Comparison of ENCODE assay signal across 8 mouse cellular contexts in the genomic region with DNA sequence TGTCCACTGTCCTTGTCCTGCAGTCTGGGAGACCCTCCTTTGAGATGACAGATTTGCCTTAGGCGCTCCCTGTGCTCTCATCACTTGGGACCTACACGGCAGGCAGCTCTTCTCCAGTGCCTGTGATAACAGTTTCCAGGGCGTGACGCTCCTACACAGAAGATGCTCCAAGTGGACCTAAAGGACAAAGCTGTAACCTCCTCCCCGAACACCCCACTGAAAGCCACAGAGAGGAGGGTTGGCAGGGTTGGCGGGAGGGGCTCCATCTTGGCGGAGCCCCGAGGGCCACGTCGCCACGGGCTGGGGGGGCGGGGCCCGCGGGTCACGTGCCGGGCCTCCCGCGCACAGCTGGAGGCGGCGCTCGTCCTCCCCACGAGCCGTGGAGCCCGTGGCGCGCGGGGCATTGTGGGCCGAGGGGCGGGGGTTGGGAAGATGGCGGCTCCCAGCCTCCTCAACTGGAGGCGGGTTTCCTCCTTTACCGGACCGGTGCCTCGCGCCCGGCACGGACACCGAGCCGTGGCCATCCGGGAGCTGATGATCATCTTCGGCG. TPM values are rescaled to one million over a fixed set of nuclear protein-coding genes. Genes with fewer than 3 reads are reported as not detected.
DNase-seq lines count a peak whose midpoint lies in the region; ATAC-seq lines count a peak whose summit lies in the region.

No protein-coding gene starts in this region.

- H3K9ac ChIP-seq in hindbrain, embryonic 13.5 days = peak overlapping the region; percentile 89

- H3K9me3 ChIP-seq in hindbrain, embryonic 13.5 days = no peaks in the 10 kb centered on the region

- H3K4me2 ChIP-seq in hindbrain, embryonic 13.5 days = peak overlapping the region; percentile 92

- peak overlapping the region; percentile 91 for H3K27ac ChIP-seq in hindbrain, embryonic 13.5 days

- H3K36me3 ChIP-seq in hindbrain, embryonic 13.5 days = peaks cover 14% of the 10 kb centered on the region

- peak; percentile 95 for ATAC-seq in hindbrain, embryonic 13.5 days (ENCODE audit: low FRiP score)

- DNase-seq in T-cell, adult 2 months (ENCODE audit: low spot score) = peak; percentile 89
- DNase-seq in cerebellum, postnatal 14 days = peak; percentile 94
- DNase-seq in frontal cortex, postnatal 14 days (ENCODE audit: low spot score in 2 of 2) = peak; percentile 69 to 80
- peak; percentile 71 for DNase-seq in left cerebral cortex, adult 11 months (ENCODE audit: low spot score)
- DNase-seq in lung, postnatal 36 days = peak; percentile 92
- peak; percentile 89 for DNase-seq in retina, embryonic 14.5 days (ENCODE audit: low spot score)
- peak; percentile 92 to 93 for DNase-seq in thymus, postnatal 36 days

- WGBS in hindbrain, embryonic 13.5 days = under 1% methylated on average over 42 of the region's 42 CpGs

- peaks cover 20% of the 10 kb centered on the region for H3K4me1 ChIP-seq in hindbrain, embryonic 13.5 days (replicated peaks)

- peak overlapping the region; percentile 92 for H3K4me3 ChIP-seq in hindbrain, embryonic 13.5 days

- 0 out of 2 replicates have a peak, but pooled peaks cover 3% of the 10 kb centered on the region for H3K27me3 ChIP-seq in hindbrain, embryonic 13.5 days

RNA-seq across cellular contexts. Expression of gene Hcfc2, which starts 2.8 kb away (rescaled TPM):
- polyA plus RNA-seq in hindbrain, embryonic 13.5 days (2015; fragmentation: Nextera tagmentation; extraction: Ambion mirVana) = 41.2 and 46.1 TPM in 2 replicates

RNA-seq across cellular contexts. Expression of gene Glt8d2, which starts 8.3 kb away (rescaled TPM):
- polyA plus RNA-seq in hindbrain, embryonic 13.5 days (2015; fragmentation: Nextera tagmentation; extraction: Ambion mirVana) = 1.5 and 1.7 TPM in 2 replicates

Comparison
In these comparisons a context has a peak if more than half of its experiments do, and no peak if none do; other contexts are left out.
1. Peak in every context shown above with its lines: DNase-seq, ATAC-seq, H3K4me3 ChIP-seq and H3K27ac ChIP-seq.